Mouse (Mus musculus) kidney, embryonic 14.5 days (tissue): Measurements from ENCODE around the gene Pafah2. TPM values are rescaled to one million over a fixed set of nuclear protein-coding genes. Genes with fewer than 3 reads are reported as not detected.

ENCODE experiments used
- ATAC-seq: fragments of 200-750 bp; cut with Nextera tagmentation; 2 replicates; pipeline ENCODE4 v1.8.0; 2017; ENCODE audit warnings: moderate number of reproducible peaks, mild to moderate bottlenecking, moderate TSS enrichment, moderate library complexity; ENCODE audit not compliant: low FRiP score, low TSS enrichment
- H3K27ac ChIP-seq: fragments of 300-500 bp; sonication (generic); 2 replicates; pipeline ENCODE4 v1.5.1; 2014; ENCODE audit warnings: low read depth, mild to moderate bottlenecking, low read length, moderate library complexity, mixed read lengths
- H3K27me3 ChIP-seq: fragments of 300-500 bp; sonication (generic); 2 replicates; pipeline ENCODE4 v1.6.1; 2014; ENCODE audit warnings: mild to moderate bottlenecking, low read length; ENCODE audit not compliant: control insufficient read depth, insufficient read depth
- H3K36me3 ChIP-seq: fragments of 300-500 bp; sonication (generic); 2 replicates; pipeline ENCODE4 v1.6.1; 2014; ENCODE audit warnings: low read length, mixed read lengths; ENCODE audit not compliant: control insufficient read depth, insufficient read depth
- H3K4me1 ChIP-seq: fragments of 300-500 bp; sonication (generic); 2 replicates; pipeline ENCODE4 v1.6.1; 2014; ENCODE audit warnings: low read length, mixed read lengths; ENCODE audit not compliant: control insufficient read depth, insufficient read depth
- H3K4me2 ChIP-seq: fragments of 300-500 bp; sonication (generic); replicated peaks from 2 replicates; pipeline ENCODE4 v1.6.1; 2014; ENCODE audit warnings: low read depth, mild to moderate bottlenecking, low read length
- H3K4me3 ChIP-seq: fragments of 300-500 bp; sonication (generic); 2 replicates; pipeline ENCODE4 v1.5.1; 2014; ENCODE audit warnings: mild to moderate bottlenecking, low read length
- H3K9ac ChIP-seq: fragments of 300-500 bp; sonication (generic); 2 replicates; pipeline ENCODE4 v1.6.1; 2014; ENCODE audit warnings: low read depth, mild to moderate bottlenecking, low read length, moderate library complexity
- H3K9me3 ChIP-seq: fragments of 300-500 bp; sonication (generic); 2 replicates; pipeline ENCODE4 v1.6.1; 2016; ENCODE audit warnings: low read length; ENCODE audit not compliant: control insufficient read depth
- WGBS: fragments of 180-500 bp; shearing (Covaris S2); extraction: QIAGEN DNeasy Blood & Tissue Kit; methylation state at CpG from one replicate; pipeline ENCODE4 v1.1.7; 2014; 5-methylcytosine and 5-hydroxymethylcytosine counted together
- polyA plus RNA-seq: library from polyadenylated mRNA; unstranded; fragments of >200 nt; fragmentation: Nextera tagmentation; extraction: Ambion mirVana; gene quantifications from 2 replicates; pipeline ENCODE4 v1.2.1, GENCODE M21; 2014

The Pafah2 gene
- polyA plus RNA-seq, 1 experiment from 2014 or later: 12.3 TPM

DNA sequence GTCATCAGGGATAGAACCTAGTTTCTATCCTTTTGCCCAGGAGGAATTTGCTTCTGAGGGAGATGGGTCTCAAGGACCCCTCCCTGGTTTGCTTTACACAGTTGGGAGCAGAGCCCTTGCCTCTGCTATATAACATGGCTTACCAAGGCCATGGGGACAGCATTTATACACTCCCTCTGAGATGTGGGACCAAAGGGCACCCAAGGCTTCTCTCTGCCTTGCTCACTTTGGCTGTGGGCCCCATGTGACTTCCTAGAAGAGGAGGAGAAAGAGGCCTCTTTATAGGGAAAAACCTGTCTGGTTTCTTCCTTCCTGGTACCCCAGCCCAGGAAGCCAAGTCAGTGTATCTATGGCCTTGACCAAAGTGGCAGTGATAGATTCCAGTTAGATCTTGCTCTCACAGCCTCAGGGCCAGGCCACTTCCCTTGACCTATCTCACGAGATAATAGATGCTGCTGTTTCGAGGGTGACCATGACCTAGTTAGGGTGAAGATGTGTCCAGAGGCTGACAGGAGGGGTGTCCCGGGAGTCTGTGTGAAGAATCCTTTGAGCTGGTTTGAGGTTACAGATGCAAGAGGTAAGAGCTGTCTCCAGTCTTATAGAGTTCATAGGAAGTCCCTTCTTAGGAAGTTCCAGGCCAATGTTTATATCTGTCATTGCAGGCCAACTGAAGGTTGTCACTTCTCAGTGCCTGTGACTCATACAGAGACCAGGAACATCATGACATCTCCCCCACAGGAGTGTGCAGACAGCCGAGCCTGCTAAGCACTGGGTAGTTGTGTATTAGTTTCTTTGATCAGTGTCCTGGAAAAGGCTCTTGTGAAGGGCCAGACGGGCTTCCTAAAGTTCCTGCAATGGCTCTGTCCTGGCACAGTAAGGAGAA lies 42.4 kb upstream of the Pafah2 start:
- H3K9ac ChIP-seq: no peak overlapping the region
- no peaks in the 10 kb centered on the region for H3K36me3 ChIP-seq
- WGBS: 50% methylated on average over 5 of the region's 5 CpGs
- H3K27ac ChIP-seq: no peak overlapping the region
- H3K4me1 ChIP-seq: peaks cover 26% of the 10 kb centered on the region
- no peaks in the 10 kb centered on the region for H3K9me3 ChIP-seq
- no peak overlapping the region for H3K4me2 ChIP-seq
- ATAC-seq: no peak
- H3K27me3 ChIP-seq: no peaks in the 10 kb centered on the region
- H3K4me3 ChIP-seq: no peak overlapping the region

DNA sequence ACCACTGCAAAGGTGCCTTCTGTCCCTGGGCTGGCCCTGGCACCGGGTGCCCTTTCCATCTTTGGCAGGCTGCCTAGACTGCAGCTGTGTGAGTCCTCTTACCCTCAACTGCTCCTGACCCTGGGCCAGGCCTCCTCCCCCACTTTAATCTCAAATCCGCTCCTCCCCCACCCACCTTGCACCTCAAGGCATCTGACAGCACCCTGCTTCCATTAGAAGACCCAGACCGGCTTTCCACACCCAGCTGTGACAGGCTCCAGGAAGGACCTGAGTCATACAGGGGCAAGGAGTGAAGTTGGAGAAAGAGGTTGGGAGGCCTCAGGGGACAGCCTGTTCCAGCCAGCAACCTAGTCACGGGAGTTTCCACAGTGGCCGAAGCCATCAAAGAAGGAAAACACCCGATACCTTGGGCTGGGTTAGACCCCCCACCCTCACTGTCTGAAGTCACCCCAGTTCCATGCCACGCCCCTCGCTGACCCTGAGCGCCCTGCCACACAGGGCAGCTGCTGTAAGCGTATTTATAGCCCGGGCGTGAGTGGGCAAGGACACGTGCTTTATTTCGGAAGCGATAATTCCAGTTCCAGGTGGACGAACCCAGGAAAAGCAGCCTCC lies 40.2 kb upstream of the Pafah2 start:
- Histone ChIP-seq H3K27ac (no peak overlapping the region; the same call in 1 of the 2 replicates), H3K9me3 (no peaks in the 10 kb centered on the region), H3K4me3 (no peak overlapping the region), H3K4me1 (peaks cover 26% of the 10 kb centered on the region), H3K27me3 (no peaks in the 10 kb centered on the region), H3K9ac (no peak overlapping the region), H3K4me2 (no peak overlapping the region), H3K36me3 (no peaks in the 10 kb centered on the region)
- 21% methylated on average over 16 of the region's 16 CpGs for WGBS
- ATAC-seq: peak; percentile 41

DNA sequence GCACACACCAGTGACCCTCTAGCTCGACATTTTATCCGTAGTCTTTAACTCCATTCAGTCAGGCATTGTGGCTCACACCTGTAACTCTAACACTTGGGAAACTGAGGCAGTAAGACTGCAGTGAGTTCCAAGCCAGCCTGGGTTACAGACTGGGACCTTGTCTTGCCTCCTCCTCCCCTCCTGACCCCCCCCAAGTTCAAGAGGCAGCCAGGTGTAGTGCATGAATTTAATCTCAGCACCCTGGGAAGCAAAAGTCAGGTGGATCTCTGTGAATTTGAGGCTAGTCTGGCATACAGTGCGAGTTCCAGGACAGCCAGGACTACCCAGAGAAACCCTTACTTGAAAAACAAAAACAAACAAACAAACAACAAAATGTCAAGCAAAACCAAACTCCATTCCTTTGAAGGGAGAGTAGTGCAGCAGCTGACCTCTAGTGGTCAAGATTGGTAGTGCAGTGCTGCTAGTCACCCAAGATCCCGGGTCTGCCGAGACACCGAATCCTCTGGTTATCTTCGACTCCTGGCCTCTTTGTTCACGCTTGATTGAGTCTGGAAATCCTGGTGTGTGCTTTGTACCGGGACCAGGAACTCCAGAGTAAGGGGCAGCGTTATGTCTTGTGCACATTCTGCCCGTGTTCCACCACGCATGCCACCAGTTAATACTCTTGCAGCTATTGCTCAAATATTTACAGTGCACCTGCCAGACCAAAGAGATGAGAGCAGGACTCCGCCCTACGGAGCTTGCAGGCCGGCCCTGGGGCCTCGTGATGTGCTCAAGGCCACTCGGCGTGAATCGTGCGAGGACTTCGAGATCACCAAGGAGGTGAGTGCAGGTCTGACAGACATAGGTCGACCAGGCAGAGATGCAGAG lies 39.3 kb upstream of the Pafah2 start:
- Histone ChIP-seq H3K4me2 (0 out of 2 replicates have a peak overlapping the region, but pooled peaks have one; percentile 17), H3K4me3 (no peak overlapping the region), H3K36me3 (no peaks in the 10 kb centered on the region), H3K9me3 (no peaks in the 10 kb centered on the region), H3K9ac (no peak overlapping the region), H3K27ac (no peak overlapping the region), H3K27me3 (no peaks in the 10 kb centered on the region), H3K4me1 (peaks cover 26% of the 10 kb centered on the region)
- WGBS: 18% methylated on average over 22 of the region's 22 CpGs
- ATAC-seq: no peak

DNA sequence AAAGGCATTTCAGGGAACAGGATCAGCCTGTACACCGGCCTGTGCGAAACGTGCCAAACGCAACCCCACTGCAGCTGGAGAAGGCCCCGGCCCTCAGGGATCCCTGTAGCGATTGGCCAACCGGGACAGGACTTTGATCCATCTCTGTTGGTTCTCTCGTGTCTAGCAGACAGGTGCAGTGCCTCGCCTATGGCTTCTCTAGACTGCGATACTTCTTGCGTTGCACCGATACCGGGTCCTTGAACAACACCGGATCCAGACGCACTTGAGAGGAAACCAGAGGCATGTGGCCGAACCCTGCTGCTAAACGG lies 38.7 kb upstream of the Pafah2 start:
- WGBS: 48% methylated on average over 17 of the region's 17 CpGs
- H3K27me3 ChIP-seq: no peaks in the 10 kb centered on the region
- no peak for ATAC-seq
- 0 out of 2 replicates have a peak overlapping the region, but pooled peaks have one; percentile 17 for H3K4me2 ChIP-seq
- H3K36me3 ChIP-seq: no peaks in the 10 kb centered on the region
- no peak overlapping the region for H3K27ac ChIP-seq
- peaks cover 21% of the 10 kb centered on the region for H3K4me1 ChIP-seq
- H3K9me3 ChIP-seq: no peaks in the 10 kb centered on the region
- H3K4me3 ChIP-seq: no peak overlapping the region
- H3K9ac ChIP-seq: no peak overlapping the region

DNA sequence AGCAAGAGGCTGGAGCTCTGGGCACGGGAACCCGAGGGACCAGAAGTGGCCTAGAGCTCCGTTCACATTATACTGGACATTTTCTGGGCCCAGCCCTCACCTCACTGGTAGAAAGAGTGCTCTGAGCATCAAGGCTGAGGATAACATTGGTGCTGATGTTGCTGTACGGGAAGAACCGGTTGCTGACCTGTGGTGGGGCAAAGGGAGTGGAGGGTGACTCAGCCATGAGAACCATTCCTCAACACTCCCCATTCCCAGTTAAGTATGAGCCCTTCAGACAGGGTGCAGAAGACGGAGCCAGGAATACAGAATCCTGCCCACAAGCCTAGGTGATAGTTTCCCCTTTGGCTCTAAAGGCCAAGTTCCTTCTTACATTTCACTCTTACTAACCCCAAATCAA lies 36.5 kb upstream of the Pafah2 start:
- Histone ChIP-seq H3K9me3 (no peaks in the 10 kb centered on the region), H3K9ac (no peak overlapping the region), H3K27ac (no peak overlapping the region), H3K4me3 (no peak overlapping the region), H3K4me1 (peaks cover 7% of the 10 kb centered on the region; the same call in 1 of the 2 replicates), H3K4me2 (no peak overlapping the region), H3K36me3 (no peaks in the 10 kb centered on the region), H3K27me3 (no peaks in the 10 kb centered on the region)
- 87% methylated on average over 6 of the region's 6 CpGs for WGBS
- ATAC-seq: no peak

DNA sequence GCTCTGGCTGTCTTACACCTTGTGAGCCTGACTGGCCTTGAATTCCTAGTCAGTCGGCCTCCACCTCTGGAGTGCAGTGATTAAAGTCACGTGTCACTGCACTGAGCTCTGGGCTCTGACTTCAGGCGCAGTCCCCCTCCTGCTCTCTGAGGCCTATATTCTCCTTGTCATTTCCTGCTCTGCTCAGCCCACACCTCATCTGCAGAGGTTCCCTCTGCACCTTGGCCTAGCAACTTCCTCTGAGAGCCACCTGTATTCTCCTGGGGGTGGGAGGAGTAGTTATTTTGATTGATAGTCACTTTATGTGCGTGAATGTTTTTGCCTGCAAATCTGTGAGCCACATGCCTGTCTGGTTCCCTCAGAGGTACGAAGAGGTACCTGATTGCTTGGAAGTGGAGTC lies 34.9 kb upstream of the Pafah2 start:
- WGBS: 19% methylated on average over 5 of the region's 5 CpGs
- Histone ChIP-seq H3K4me3 (no peak overlapping the region), H3K4me1 (peaks cover under 1% of the 10 kb centered on the region; the same call in 1 of the 2 replicates), H3K27ac (no peak overlapping the region), H3K9me3 (no peaks in the 10 kb centered on the region), H3K4me2 (no peak overlapping the region), H3K27me3 (no peaks in the 10 kb centered on the region), H3K9ac (no peak overlapping the region), H3K36me3 (no peaks in the 10 kb centered on the region)
- peak; percentile 47; the same call in 1 of the 2 replicates for ATAC-seq

DNA sequence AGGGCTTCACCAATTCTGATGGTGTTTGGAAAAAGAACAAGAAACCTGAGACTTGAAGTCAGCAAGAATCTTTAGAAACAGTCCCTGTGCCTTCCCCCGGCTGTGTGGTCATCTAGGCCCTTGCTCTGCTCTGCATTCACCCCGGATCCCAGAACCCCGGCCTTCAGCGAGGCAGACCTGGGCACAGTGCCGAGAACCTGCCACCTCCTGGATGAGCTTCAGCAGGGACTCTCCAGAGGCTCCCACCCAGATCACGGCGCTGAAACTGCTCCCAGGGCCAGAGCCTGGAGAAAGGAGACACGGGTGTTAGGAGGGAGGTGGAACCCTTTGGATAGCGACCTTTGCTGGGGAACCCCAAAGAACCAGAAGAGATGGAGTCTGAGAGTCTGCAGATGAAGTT lies 34.0 kb upstream of the Pafah2 start:
- no peak overlapping the region for H3K4me3 ChIP-seq
- 68% methylated on average over 9 of the region's 9 CpGs for WGBS
- H3K36me3 ChIP-seq: no peaks in the 10 kb centered on the region
- no peak overlapping the region for H3K27ac ChIP-seq
- H3K9me3 ChIP-seq: no peaks in the 10 kb centered on the region
- ATAC-seq: no peak
- no peak overlapping the region for H3K9ac ChIP-seq
- no peaks in the 10 kb centered on the region for H3K27me3 ChIP-seq
- no peak overlapping the region for H3K4me2 ChIP-seq
- no peaks in the 10 kb centered on the region for H3K4me1 ChIP-seq

DNA sequence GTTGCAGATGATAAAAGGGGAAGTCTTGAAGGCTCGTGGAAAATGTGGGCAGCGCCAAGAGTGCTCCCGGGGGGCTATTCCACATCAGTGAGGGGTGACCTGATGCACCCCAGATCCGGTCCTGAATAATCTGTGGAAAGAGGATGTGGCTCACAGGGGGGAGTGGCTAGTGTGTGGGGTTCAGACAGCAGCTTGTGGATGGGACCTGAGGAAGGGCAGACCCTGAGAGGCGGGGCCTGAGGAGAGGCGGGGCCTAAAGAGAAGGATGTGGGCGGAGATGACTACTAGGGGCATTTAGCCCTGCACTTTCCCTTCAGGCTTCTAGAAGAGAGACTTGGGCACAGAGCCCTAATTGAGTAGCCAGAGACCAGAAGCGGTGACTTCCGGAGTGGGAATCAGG lies 33.5 kb upstream of the Pafah2 start:
- Histone ChIP-seq H3K27me3 (no peaks in the 10 kb centered on the region), H3K9ac (no peak overlapping the region), H3K4me1 (no peaks in the 10 kb centered on the region), H3K27ac (no peak overlapping the region), H3K4me3 (no peak overlapping the region), H3K36me3 (no peaks in the 10 kb centered on the region), H3K4me2 (0 out of 2 replicates have a peak overlapping the region, but pooled peaks have one; percentile 12), H3K9me3 (no peaks in the 10 kb centered on the region)
- ATAC-seq: peak; percentile 24; the same call in 1 of the 2 replicates
- WGBS: 25% methylated on average over 9 of the region's 9 CpGs
